Mouse (Mus musculus) 3T3-L1 (cell line): ENCODE measurements at regions not wholly inside any gene's neighbourhood (a gene's known extent, or its start where the extent isn't known, plus 50 kb on each side); places are given as distances from the start of the nearest gene placed in this dataset.

Experiments used
- DNase-seq: peaks from one replicate; pipeline ENCODE4 v3.0.0-alpha.2; 2015; ENCODE audit warnings: low read depth, low spot score

- no peak for DNase-seq
These were observed 216.4 kb downstream of the Lmx1a start for GRCm38 (mm10) chr1:167905424-167905823.

GRCm38 (mm10) chr1:167912074-167912473 is 223.0 kb downstream of the Lmx1a start:
- no peak for DNase-seq

GRCm38 (mm10) chr1:167914982-167915561 is 226.0 kb downstream of the Lmx1a start:
- DNase-seq: peak; percentile 84

GRCm38 (mm10) chr1:167915578-167916275 is 226.7 kb downstream of the Lmx1a start:
- no peak for DNase-seq

- no peak for DNase-seq
These were observed 233.9 kb downstream of the Lmx1a start for GRCm38 (mm10) chr1:167922917-167923316.

- no peak for DNase-seq
These were observed 239.0 kb downstream of the Lmx1a start for GRCm38 (mm10) chr1:167928060-167928467.

- DNase-seq: no peak
These were observed 240.8 kb downstream of the Lmx1a start for GRCm38 (mm10) chr1:167929729-167930341.

GRCm38 (mm10) chr1:167932088-167932487 is 243.1 kb downstream of the Lmx1a start:
- peak; percentile 73 for DNase-seq

GRCm38 (mm10) chr1:167936726-167937125 is 247.7 kb downstream of the Lmx1a start:
- no peak for DNase-seq

- peak; percentile 16 for DNase-seq
These were observed 249.1 kb downstream of the Lmx1a start for GRCm38 (mm10) chr1:167938176-167938575.

GRCm38 (mm10) chr1:167942037-167942470 is 253.0 kb downstream of the Lmx1a start:
- DNase-seq: peak; percentile 72

- peak; percentile 41 for DNase-seq
These were observed 254.1 kb downstream of the Lmx1a start for GRCm38 (mm10) chr1:167943121-167943520.

- no peak for DNase-seq
These were observed 256.7 kb downstream of the Lmx1a start for GRCm38 (mm10) chr1:167945615-167946252.

- no peak for DNase-seq
These were observed 258.8 kb downstream of the Lmx1a start for GRCm38 (mm10) chr1:167947866-167948265.

- DNase-seq: peak; percentile 61
These were observed 262.7 kb downstream of the Lmx1a start for GRCm38 (mm10) chr1:167951717-167952116.

- DNase-seq: no peak
These were observed 269.5 kb downstream of the Lmx1a start for GRCm38 (mm10) chr1:167958531-167958930.

- DNase-seq: no peak
These were observed 280.5 kb downstream of the Lmx1a start for GRCm38 (mm10) chr1:167969545-167969944.

- no peak for DNase-seq
These were observed 280.9 kb downstream of the Lmx1a start for GRCm38 (mm10) chr1:167969985-167970384.

GRCm38 (mm10) chr1:167976708-167977107 is 287.7 kb downstream of the Lmx1a start:
- DNase-seq: no peak

GRCm38 (mm10) chr1:167979187-167979586 is 290.1 kb downstream of the Lmx1a start:
- DNase-seq: no peak

GRCm38 (mm10) chr1:167979588-167979987 is 290.6 kb downstream of the Lmx1a start:
- no peak for DNase-seq

GRCm38 (mm10) chr1:167981292-167981691 is 292.3 kb downstream of the Lmx1a start:
- no peak for DNase-seq
